Mouse (Mus musculus) kidney, postnatal 0 days (tissue): Measurements from ENCODE around the gene Retnla. TPM values are rescaled to one million over a fixed set of nuclear protein-coding genes. Genes with fewer than 3 reads are reported as not detected.
"Not testable (repeated sequence)": the region's sequence is repeated elsewhere in the genome, so short reads cannot be mapped to it uniquely, and the experiment has no call there.

Source experiments
- ATAC-seq: fragments of 200-750 bp; cut with Nextera tagmentation; replicated peaks from 2 replicates; pipeline ENCODE4 v1.8.0; 2017; ENCODE audit warnings: low read depth, moderate number of reproducible peaks, moderate TSS enrichment, moderate library complexity; ENCODE audit not compliant: low FRiP score
- DNase-seq: peaks from one replicate; pipeline ENCODE4 v3.0.0-alpha.2; 2016; ENCODE audit warnings: low spot score
- H3K27ac ChIP-seq: fragments of 300-500 bp; sonication (generic); 2 replicates; pipeline ENCODE4 v1.5.1; 2014; ENCODE audit warnings: mild to moderate bottlenecking
- H3K27me3 ChIP-seq: fragments of 300-500 bp; sonication (generic); 2 replicates; pipeline ENCODE4 v1.6.1; 2014; ENCODE audit warnings: low read length, mixed read lengths; ENCODE audit not compliant: insufficient read depth
- H3K36me3 ChIP-seq: fragments of 300-500 bp; sonication (generic); 2 replicates; pipeline ENCODE4 v1.6.1; 2014; ENCODE audit warnings: low read length, mixed read lengths; ENCODE audit not compliant: insufficient read depth
- H3K4me1 ChIP-seq: fragments of 300-500 bp; sonication (generic); replicated peaks from 2 replicates; pipeline ENCODE4 v1.6.1; 2014; ENCODE audit warnings: antibody characterized with exemption, low read length, mixed read lengths; ENCODE audit not compliant: insufficient read depth
- H3K4me2 ChIP-seq: fragments of 300-500 bp; sonication (generic); 2 replicates; pipeline ENCODE4 v1.6.1; 2014; ENCODE audit warnings: mild to moderate bottlenecking, low read length, moderate library complexity, mixed read lengths
- H3K4me3 ChIP-seq: fragments of 300-500 bp; sonication (generic); replicated peaks from 2 replicates; pipeline ENCODE4 v1.5.1; 2014; ENCODE audit warnings: low read depth, low read length
- H3K9ac ChIP-seq: fragments of 300-500 bp; sonication (generic); 2 replicates; pipeline ENCODE4 v1.6.1; 2014; ENCODE audit warnings: low read depth, low read length
- H3K9me3 ChIP-seq: fragments of 300-500 bp; sonication (generic); replicated peaks from 2 replicates; pipeline ENCODE4 v1.6.1; 2016; ENCODE audit warnings: low read length, inconsistent platforms, mixed read lengths
- CTCF ChIP-seq: IDR thresholded peaks from 2 replicates; pipeline ENCODE4 v1.5.1; 2016; ENCODE audit warnings: antibody characterized with exemption, low read depth, mild to moderate bottlenecking, moderate library complexity
- WGBS: fragments of 180-500 bp; shearing (Covaris S2); extraction: QIAGEN DNeasy Blood & Tissue Kit; methylation state at CpG from one replicate; pipeline ENCODE4 v1.1.7; 2014; 5-methylcytosine and 5-hydroxymethylcytosine counted together
- polyA plus RNA-seq: library from polyadenylated mRNA; unstranded; fragments of >200 nt; fragmentation: Nextera tagmentation; extraction: Ambion mirVana; gene quantifications from 2 replicates; pipeline ENCODE4 v1.2.1, GENCODE M21; 2015

Retnla gene
- polyA plus RNA-seq, 1 experiment from 2014 or later = not detected

DNA sequence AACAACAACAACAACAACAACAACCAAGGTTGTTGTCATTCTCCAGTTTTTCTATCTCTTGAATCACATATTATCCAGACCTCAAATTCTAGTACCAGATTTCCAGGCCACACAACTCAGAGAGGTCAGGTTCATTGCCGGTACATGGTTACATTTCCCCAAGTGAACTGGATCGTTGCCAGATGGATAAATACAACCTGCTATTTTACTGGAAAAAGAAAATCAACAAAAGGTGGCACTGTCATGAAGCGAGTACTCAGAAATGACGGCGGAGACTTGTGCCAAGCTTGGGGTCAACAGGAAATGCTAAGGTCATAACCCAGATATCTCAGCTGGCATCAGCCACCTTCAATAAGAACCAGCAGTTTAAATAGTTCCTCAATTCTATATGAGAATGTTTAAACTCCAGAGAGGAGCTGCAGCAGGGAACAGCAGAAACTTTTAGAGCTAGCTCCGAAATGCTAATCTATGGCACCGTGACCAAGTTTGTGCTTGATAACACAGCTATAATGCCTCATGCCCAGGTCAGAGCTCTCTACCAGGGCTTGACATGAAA lies 30.4 kb upstream of the Retnla start:
- ATAC-seq (no peak), DNase-seq (peak; percentile 3)
- H3K4me2 ChIP-seq = no peak overlapping the region
- H3K4me1 ChIP-seq = no peaks in the 10 kb centered on the region
- 57% methylated on average over 7 of the region's 7 CpGs for WGBS
- TF ChIP-seq CTCF = no peak
- H3K4me3 ChIP-seq = no peak overlapping the region
- no peaks in the 10 kb centered on the region for H3K36me3 ChIP-seq
- no peak overlapping the region for H3K9ac ChIP-seq
- H3K27me3 ChIP-seq = no peaks in the 10 kb centered on the region
- no peaks in the 10 kb centered on the region for H3K9me3 ChIP-seq
- no peak overlapping the region for H3K27ac ChIP-seq

GRCm38 (mm10) chr16:48816695-48817094 lies 25.7 kb upstream of the Retnla start, which contains the start of gene Retnlb:
Retnlb (plus strand) TSS chr16:48816856.
- ATAC-seq = no peak
- WGBS = 93% methylated on average over 2 of the region's 2 CpGs

GRCm38 (mm10) chr16:48818524-48818923 lies 23.8 kb upstream of the Retnla start:
- no peaks in the 10 kb centered on the region for H3K4me1 ChIP-seq
- ATAC-seq (no peak), DNase-seq (no peak)
- WGBS = 92% methylated on average over 6 of the region's 6 CpGs
- H3K4me3 ChIP-seq = no peak overlapping the region
- H3K9ac ChIP-seq = no peak overlapping the region
- H3K9me3 ChIP-seq = no peaks in the 10 kb centered on the region
- H3K4me2 ChIP-seq = no peak overlapping the region
- no peak overlapping the region for H3K27ac ChIP-seq
- no peaks in the 10 kb centered on the region for H3K36me3 ChIP-seq
- H3K27me3 ChIP-seq = no peaks in the 10 kb centered on the region
- no peak for TF ChIP-seq CTCF

More at GRCm38 (mm10) chr16:48816695-48817094, 25.7 kb upstream of the Retnla start, which contains the start of gene Retnlb:
- H3K27ac ChIP-seq = no peak within 1 kb of the TSS
- no peaks in the 10 kb centered on the region for H3K4me1 ChIP-seq
- no peak within 1 kb of the TSS for H3K4me3 ChIP-seq
- H3K36me3 ChIP-seq = no peaks in the 10 kb centered on the region
- no peaks in the 10 kb centered on the region for H3K9me3 ChIP-seq
- H3K4me2 ChIP-seq = no peak within 1 kb of the TSS
- no peak within 1 kb of the TSS for H3K9ac ChIP-seq
- H3K27me3 ChIP-seq = no peaks in the 10 kb centered on the region
- no peak for TF ChIP-seq CTCF
- DNase-seq = no peak

DNA sequence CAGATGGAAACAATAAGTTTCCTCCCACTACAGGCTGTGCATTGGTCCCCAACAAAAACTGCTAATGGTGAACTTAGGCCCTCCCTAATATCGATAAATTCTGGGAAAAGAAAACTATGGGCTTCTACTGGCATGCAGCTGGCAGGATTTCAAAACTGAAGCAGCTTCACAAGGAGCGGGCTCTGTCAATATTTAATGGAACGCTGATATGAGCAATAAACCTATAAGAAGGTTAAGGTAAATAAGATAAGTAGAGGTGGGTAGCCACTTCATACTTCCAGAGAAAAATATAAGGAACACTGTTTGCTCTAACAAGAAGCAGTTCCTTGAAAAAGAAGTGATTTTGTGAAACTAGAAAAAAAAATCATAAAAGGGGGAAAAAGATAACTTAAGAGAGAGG lies 15.9 kb upstream of the Retnla start:
- no peaks in the 10 kb centered on the region for H3K36me3 ChIP-seq
- no peak for TF ChIP-seq CTCF
- H3K9me3 ChIP-seq = no peaks in the 10 kb centered on the region
- ATAC-seq (no peak), DNase-seq (no peak)
- no peak overlapping the region for H3K4me3 ChIP-seq
- no peak overlapping the region for H3K4me2 ChIP-seq
- no peak overlapping the region for H3K9ac ChIP-seq
- no peaks in the 10 kb centered on the region for H3K27me3 ChIP-seq
- 78% methylated on average over 3 of the region's 3 CpGs for WGBS
- no peaks in the 10 kb centered on the region for H3K4me1 ChIP-seq
- no peak overlapping the region for H3K27ac ChIP-seq

GRCm38 (mm10) chr16:48827625-48828024 lies 14.7 kb upstream of the Retnla start:
- H3K36me3 ChIP-seq = no peaks in the 10 kb centered on the region
- no peaks in the 10 kb centered on the region for H3K27me3 ChIP-seq
- no peaks in the 10 kb centered on the region for H3K4me1 ChIP-seq
- no peak for ATAC-seq
- H3K9me3 ChIP-seq = no peaks in the 10 kb centered on the region
- no peak overlapping the region for H3K4me2 ChIP-seq
- no peak for DNase-seq
- no peak overlapping the region for H3K4me3 ChIP-seq
- H3K9ac ChIP-seq = no peak overlapping the region
- 29% methylated on average over 1 of the region's 1 CpGs for WGBS
- H3K27ac ChIP-seq = no peak overlapping the region
- no peak for TF ChIP-seq CTCF

- H3K4me3 ChIP-seq = no peak overlapping the region
- H3K27me3 ChIP-seq = no peaks in the 10 kb centered on the region
- H3K9ac ChIP-seq = no peak overlapping the region
- no peaks in the 10 kb centered on the region for H3K36me3 ChIP-seq
- WGBS = 83% methylated on average over 4 of the region's 4 CpGs
- no peak overlapping the region for H3K4me2 ChIP-seq
- no peak overlapping the region for H3K27ac ChIP-seq
- H3K4me1 ChIP-seq = no peaks in the 10 kb centered on the region
- no peaks in the 10 kb centered on the region for H3K9me3 ChIP-seq
- TF ChIP-seq CTCF = no peak
- ATAC-seq (no peak), DNase-seq (no peak)
These were observed 13.3 kb upstream of the Retnla start for GRCm38 (mm10) chr16:48829060-48829459.

GRCm38 (mm10) chr16:48832055-48832454 lies 10.3 kb upstream of the Retnla start:
- no peak overlapping the region for H3K27ac ChIP-seq
- no peak for DNase-seq

GRCm38 (mm10) chr16:48833626-48834025 lies 8.7 kb upstream of the Retnla start:
- not testable (repeated sequence) for H3K4me3 ChIP-seq, H3K4me1 ChIP-seq, DNase-seq, H3K4me2 ChIP-seq, H3K27ac ChIP-seq, H3K36me3 ChIP-seq, ATAC-seq, H3K27me3 ChIP-seq, H3K9me3 ChIP-seq, H3K9ac ChIP-seq
- 39% methylated on average over 1 of the region's 1 CpGs for WGBS

More at GRCm38 (mm10) chr16:48832055-48832454, 10.3 kb upstream of the Retnla start:
- TF ChIP-seq CTCF = no peak
- no peaks in the 10 kb centered on the region for H3K9me3 ChIP-seq
- WGBS = 78% methylated on average over 7 of the region's 8 CpGs
- no peaks in the 10 kb centered on the region for H3K4me1 ChIP-seq
- no peak overlapping the region for H3K9ac ChIP-seq
- no peaks in the 10 kb centered on the region for H3K27me3 ChIP-seq
- H3K4me2 ChIP-seq = no peak overlapping the region
- H3K4me3 ChIP-seq = no peak overlapping the region
- no peak for ATAC-seq
- H3K36me3 ChIP-seq = no peaks in the 10 kb centered on the region
